Mouse (Mus musculus) olfactory bulb, adult 2 months (tissue): Measurements from ENCODE around the gene Cdh22. TPM values are rescaled to one million over a fixed set of nuclear protein-coding genes. Genes with fewer than 3 reads are reported as not detected.
A peak's percentile ranks its signal among the peaks of the same experiment; 100 is the strongest.

ENCODE experiments used
- H3K27ac ChIP-seq: fragments of 200-500 bp; 2 replicates; pipeline ENCODE4 v1.5.1; 2012; ENCODE audit warnings: low read depth, low read length; ENCODE audit not compliant: insufficient read depth
- H3K4me1 ChIP-seq: fragments of 200-500 bp; 2 replicates; pipeline ENCODE4 v1.6.1; 2012; ENCODE audit warnings: low read length; ENCODE audit not compliant: control insufficient read depth, insufficient read depth
- H3K4me3 ChIP-seq: fragments of 200-500 bp; 2 replicates; pipeline ENCODE4 v1.5.1; 2012; ENCODE audit warnings: mild to moderate bottlenecking, low read depth, low read length, moderate library complexity; ENCODE audit not compliant: insufficient read depth
- CTCF ChIP-seq: fragments of 200-500 bp; IDR thresholded peaks from 2 replicates; pipeline ENCODE4 v1.5.1; 2012; ENCODE audit warnings: low read depth, mild to moderate bottlenecking, low read length, moderate library complexity; ENCODE audit not compliant: insufficient read depth
- POLR2A ChIP-seq: fragments of 200-500 bp; IDR thresholded peaks from 2 replicates; pipeline ENCODE4 v1.6.1; 2012; ENCODE audit warnings: mild to moderate bottlenecking, low read depth, low read length, moderate library complexity; ENCODE audit not compliant: insufficient read depth
- WGBS: fragments of 180-500 bp; shearing (Covaris S2); methylation state at CpG from one replicate; pipeline ENCODE4 v1.1.7; 2018; 5-methylcytosine and 5-hydroxymethylcytosine counted together
- polyA plus RNA-seq: library from polyadenylated mRNA; stranded (reverse); fragments of >200 nt; gene quantifications from 2 replicates; pipeline ENCODE4 v1.2.4, GENCODE M21; 2012; ENCODE audit warnings: low replicate concordance; ENCODE audit not compliant: missing spikeins, insufficient read depth, insufficient read length

Cdh22 gene
- polyA plus RNA-seq, 1 experiment = not detected

- Histone ChIP-seq H3K4me1 (peaks cover 10% of the 10 kb centered on the region), H3K4me3 (no peak overlapping the region), H3K27ac (no peak overlapping the region)
- TF ChIP-seq POLR2A (no peak), CTCF (no peak)
- WGBS = 72% methylated on average over 8 of the region's 8 CpGs
Measured at GRCm38 (mm10) chr2:165091433-165091965, 143.2 kb downstream of the Cdh22 start.

GRCm38 (mm10) chr2:165090650-165091049, 144.0 kb downstream of the Cdh22 start, which contains the start of gene 1700025C18Rik:
1700025C18Rik (minus strand) TSS chr2:165090750.
- WGBS = 82% methylated on average over 2 of the region's 2 CpGs
- Histone ChIP-seq H3K27ac (no peak within 1 kb of the TSS), H3K4me1 (peaks cover 9% of the 10 kb centered on the region), H3K4me3 (no peak within 1 kb of the TSS)
- TF ChIP-seq POLR2A (no peak), CTCF (no peak)

DNA sequence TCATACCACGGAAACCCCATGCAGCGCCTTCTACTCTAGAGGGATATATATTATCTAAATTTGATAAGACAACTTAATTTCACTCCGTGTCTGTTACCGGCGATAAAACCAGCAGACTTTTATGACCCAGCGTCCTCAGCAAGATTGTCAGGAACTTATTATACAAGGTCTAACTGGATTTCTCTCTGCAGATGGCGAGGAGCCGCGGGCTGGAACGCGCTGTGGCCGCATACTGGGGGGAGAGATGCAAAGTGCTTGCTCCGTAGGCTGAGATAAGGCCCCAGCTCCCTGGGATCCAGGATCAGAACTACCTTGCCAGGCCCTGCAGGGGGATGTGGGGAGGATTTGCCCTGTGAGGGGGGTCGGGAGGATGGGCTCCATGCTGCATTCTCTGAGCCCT, 145.2 kb downstream of the Cdh22 start:
- TF ChIP-seq CTCF (no peak), POLR2A (no peak)
- 59% methylated on average over 14 of the region's 14 CpGs for WGBS

DNA sequence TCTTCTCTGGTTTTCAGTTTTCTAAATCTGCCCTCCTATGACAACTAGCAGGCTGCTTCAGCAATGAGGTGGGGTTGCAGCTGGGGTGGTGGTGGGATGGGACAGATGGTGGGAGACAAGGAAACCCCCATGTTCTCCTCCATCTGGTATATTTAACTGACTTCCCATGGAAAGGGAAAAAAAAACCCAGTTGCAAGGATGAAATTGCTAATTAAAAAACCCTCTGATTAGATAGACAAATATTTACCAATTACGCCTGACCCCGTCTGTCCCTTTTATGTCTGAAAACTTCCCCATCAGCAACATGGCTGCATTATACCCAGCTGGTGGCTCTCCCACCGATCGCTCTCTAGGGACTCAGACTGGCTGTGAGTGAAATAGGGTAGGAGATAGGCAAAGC, 148.0 kb downstream of the Cdh22 start:
- H3K4me3 ChIP-seq = no peak overlapping the region
- H3K27ac ChIP-seq = no peak overlapping the region
- H3K4me1 ChIP-seq = no peaks in the 10 kb centered on the region
- WGBS = 84% methylated on average over 4 of the region's 4 CpGs
- no peak for TF ChIP-seq CTCF
- TF ChIP-seq POLR2A = no peak

More for the DNA sequence above, 145.2 kb downstream of the Cdh22 start:
- Histone ChIP-seq H3K4me1 (peaks cover 9% of the 10 kb centered on the region), H3K27ac (no peak overlapping the region), H3K4me3 (no peak overlapping the region)

DNA sequence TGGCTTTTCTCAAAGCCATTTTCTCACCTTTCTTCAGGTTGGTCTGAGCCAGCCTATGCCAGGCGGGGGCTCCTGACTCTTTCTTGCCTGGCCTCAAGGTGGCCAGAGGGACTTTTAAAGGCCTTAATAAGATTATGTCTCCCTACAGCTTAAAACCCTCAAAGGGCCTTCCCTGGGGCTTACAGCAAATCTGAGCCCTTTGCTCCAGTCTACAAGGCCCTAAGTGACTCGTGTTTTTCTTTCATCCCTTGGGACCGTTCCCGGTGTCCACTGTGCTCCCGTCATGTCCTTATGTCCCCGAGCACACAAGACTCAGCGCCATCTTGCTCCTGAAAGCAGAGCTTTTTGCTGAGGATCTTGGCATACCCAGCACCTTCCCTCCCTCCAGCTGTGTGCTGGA, 153.4 kb downstream of the Cdh22 start:
- whole genome bisulfite sequencing = 63% methylated on average over 7 of the region's 7 CpGs
- no peak for TF ChIP-seq POLR2A
- no peak for TF ChIP-seq CTCF
- no peak overlapping the region for H3K4me3 ChIP-seq
- peaks cover 19% of the 10 kb centered on the region for H3K4me1 ChIP-seq
- H3K27ac ChIP-seq = no peak overlapping the region

DNA sequence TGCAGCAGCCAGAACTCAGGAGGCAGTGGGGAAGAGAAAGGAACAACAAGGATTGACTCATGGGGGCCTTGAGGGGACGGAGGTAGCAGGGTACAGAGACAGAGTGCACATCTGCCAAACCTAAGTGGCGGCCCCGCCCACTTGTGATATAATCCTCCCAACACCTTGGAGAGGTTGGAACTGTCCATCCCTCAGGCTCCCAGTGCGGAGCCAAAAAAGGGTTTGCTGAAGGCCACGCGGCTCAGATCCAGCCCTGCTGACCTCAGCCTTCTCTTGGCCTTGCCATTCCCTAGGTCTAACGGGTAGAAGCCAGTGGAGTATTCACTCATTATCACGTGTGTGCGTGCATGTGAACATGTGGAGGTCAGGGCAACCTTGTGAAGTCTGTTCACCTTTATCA, 154.0 kb downstream of the Cdh22 start:
- no peak overlapping the region for H3K27ac ChIP-seq
- WGBS = 81% methylated on average over 9 of the region's 9 CpGs
- peaks cover 24% of the 10 kb centered on the region for H3K4me1 ChIP-seq
- TF ChIP-seq CTCF (no peak), POLR2A (no peak)
- H3K4me3 ChIP-seq = no peak overlapping the region

- H3K4me3 ChIP-seq = no peak overlapping the region
- TF ChIP-seq CTCF = no peak
- no peak for TF ChIP-seq POLR2A
- WGBS = 43% methylated on average over 10 of the region's 10 CpGs
- H3K27ac ChIP-seq = no peak overlapping the region
- H3K4me1 ChIP-seq = peaks cover 39% of the 10 kb centered on the region
Measured at GRCm38 (mm10) chr2:165078605-165079004, 156.0 kb downstream of the Cdh22 start.

GRCm38 (mm10) chr2:165078045-165078444, 156.6 kb downstream of the Cdh22 start:
- Histone ChIP-seq H3K4me3 (no peak overlapping the region), H3K27ac (no peak overlapping the region), H3K4me1 (peaks cover 44% of the 10 kb centered on the region)
- TF ChIP-seq CTCF (no peak), POLR2A (no peak)
- 68% methylated on average over 8 of the region's 8 CpGs for WGBS

DNA sequence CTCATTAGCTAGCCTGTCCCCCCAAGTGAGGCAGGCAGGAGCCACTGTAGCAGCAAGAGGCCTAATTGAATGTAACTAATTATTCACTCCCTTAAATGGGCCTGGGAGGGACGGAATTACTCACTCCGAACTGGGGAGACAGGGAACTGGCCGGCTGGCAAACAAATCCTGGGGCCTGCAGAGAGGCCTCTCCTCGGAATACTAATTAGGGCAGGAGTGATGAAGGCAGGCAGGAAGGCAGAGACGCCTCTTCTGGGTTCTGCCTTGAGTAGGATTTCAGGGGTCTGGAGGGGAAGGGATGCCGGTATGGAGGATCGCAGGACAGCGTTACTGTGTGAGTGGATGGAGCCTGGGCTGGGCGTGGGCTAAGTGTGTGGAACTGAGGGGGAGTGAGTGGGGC, 157.6 kb downstream of the Cdh22 start:
- H3K4me3 ChIP-seq = no peak overlapping the region
- TF ChIP-seq CTCF (no peak), POLR2A (no peak)
- WGBS = 23% methylated on average over 9 of the region's 9 CpGs
- H3K4me1 ChIP-seq = peaks cover 46% of the 10 kb centered on the region
- no peak overlapping the region for H3K27ac ChIP-seq

- WGBS = 41% methylated on average over 2 of the region's 2 CpGs
- Histone ChIP-seq H3K4me1 (peaks cover 53% of the 10 kb centered on the region), H3K4me3 (no peak overlapping the region), H3K27ac (no peak overlapping the region)
- TF ChIP-seq CTCF (peak; percentile 67), POLR2A (no peak)
Measured at GRCm38 (mm10) chr2:165074937-165075336, 159.7 kb downstream of the Cdh22 start.
